Mouse (Mus musculus): ENCODE data around the gene Myl9.

Myl9 gene

GRCm38 (mm10) chr2:156774738-156775454, at the start of gene Myl9:
TSS of gene Myl9 (plus strand) at chr2:156775420.
- peak; percentile 51 for DNase-seq

GRCm38 (mm10) chr2:156726344-156726743, 48.9 kb upstream of the Myl9 start:
- DNase-seq: no peak

DNA sequence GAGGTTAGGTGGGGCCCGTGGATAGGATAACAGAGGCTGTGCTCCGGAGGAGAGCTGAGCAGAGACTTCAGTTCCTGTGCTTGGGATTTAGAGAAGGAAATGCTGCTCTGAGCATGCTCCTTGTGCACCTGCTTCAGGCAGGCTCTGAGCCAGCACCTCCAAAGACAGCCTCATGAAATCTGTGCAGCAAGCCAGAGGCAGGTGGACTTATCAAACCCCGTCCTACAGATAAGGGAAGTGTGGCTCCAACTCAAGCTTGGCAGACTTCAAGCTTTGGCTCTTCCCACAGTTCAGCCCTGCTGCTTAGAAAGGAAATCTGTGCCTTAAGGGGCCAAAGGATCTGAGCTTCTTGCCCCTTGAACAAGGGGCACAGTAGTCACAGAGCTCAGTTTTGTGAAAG, 48.3 kb upstream of the Myl9 start:
- DNase-seq: no peak

DNA sequence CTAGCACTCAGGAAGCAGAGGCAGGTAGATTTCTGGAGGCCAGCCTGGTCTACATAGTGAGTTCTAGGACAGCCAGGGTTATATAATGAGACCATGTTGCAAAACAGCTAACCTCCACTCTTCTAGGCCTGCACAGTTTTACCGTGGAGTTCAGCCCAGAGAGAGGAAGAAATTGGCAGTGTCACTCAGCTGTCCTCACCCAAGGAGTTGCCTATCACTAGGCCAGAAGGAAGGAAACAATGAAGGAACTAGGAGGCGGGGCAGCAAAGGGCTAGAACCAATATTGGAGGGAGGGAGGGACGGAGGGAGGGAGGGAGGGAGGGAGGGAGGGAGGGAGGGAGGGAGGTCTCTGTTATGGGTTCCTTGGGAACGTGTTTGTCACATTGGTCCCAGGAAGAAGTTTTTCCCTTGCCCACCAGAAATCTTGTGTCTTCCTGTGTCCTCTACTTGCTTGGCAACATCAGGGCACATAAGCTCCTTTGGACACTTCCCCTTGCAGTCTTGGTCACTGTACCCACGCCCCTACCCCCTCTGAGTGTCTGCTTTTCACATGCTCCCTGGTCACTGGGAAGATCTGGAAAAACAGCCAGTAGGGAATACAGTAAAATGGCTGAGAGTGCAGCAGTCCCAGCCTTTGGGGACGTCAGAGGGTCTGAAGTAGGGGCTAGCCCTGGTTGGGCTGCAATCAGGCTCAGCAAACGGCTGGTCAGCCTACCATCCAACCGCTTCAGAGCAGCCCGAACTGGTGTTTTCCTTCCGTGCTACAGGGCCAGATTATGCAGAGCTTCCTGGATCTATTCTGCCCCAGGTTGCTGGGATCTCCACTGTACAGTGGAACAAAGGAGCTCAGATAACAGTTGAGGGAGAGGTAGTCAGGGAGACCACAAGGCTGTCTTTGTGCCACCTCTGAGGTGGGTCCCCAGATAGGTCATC, 45.4 kb upstream of the Myl9 start:
- DNase-seq: no peak

GRCm38 (mm10) chr2:156730501-156730921, 44.7 kb upstream of the Myl9 start:
- no peak for DNase-seq

- no peak for DNase-seq
Observed at GRCm38 (mm10) chr2:156731592-156731991, 43.6 kb upstream of the Myl9 start.

DNA sequence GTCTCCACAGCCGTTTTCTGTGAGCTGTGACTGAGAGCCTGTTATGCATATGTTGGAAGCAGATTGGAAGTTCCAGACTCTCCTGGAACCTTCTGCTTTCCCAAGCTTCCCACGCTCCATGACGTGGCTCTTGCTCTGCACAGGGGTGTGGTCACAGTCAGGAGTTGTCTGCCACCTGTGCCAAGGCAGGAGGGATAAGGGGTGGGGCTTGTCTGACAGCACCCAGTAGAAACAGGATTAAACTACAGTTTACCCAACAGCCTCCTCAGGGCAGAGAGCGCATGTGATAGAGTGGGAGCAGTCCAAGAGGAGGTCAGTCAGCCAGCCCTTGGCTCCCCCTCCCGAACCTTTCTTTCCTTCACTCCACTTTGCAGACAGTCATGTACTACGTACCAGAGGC, 43.1 kb upstream of the Myl9 start:
- DNase-seq: peak; percentile 87

GRCm38 (mm10) chr2:156735761-156736335, 39.4 kb upstream of the Myl9 start:
- no peak for DNase-seq

GRCm38 (mm10) chr2:156736846-156737245, 38.4 kb upstream of the Myl9 start:
- peak; percentile 28 for DNase-seq

- no peak for DNase-seq
Observed at GRCm38 (mm10) chr2:156737976-156738375, 37.2 kb upstream of the Myl9 start.

- no peak for DNase-seq
Observed at GRCm38 (mm10) chr2:156741265-156741664, 34.0 kb upstream of the Myl9 start.

DNA sequence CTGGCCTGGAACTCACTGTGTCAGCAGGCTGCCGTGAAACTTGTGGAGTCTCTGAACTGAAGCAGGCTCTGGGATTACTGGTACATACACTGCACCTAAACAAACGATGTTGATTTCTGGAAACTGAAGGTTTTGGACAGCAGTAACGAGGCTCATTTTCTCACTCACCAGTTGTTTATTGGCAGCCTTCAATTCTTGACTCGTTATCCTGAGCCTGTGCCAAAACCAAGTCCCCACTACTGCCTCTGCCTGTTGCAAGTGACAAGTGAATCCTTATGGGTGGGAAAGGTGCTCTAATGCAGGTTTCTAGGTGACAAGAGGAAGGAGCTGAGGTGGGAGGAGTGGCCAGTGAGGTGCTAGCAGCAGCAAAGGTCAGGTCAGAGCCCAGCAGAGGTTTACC, 33.2 kb upstream of the Myl9 start:
- no peak for DNase-seq

DNA sequence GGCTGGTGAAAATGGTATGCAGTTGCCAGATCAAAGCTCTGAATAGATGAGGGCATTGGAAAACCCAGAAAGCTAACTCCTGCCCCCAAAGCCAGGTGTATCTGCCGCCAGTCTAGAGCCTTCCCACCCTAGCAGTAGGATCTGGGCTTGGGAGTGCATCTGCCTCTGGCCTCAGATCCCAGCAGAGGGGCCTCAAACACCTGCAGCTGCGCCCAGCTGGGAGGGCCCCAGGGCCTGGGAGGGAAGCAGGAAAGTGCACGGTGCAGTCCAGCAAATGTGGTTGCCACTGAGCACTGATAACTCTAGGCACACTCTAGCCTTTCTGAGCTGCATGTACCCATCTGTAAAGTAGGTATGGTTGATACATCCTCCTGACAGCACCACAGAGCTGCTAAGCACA, 32.0 kb upstream of the Myl9 start:
- no peak for DNase-seq

DNA sequence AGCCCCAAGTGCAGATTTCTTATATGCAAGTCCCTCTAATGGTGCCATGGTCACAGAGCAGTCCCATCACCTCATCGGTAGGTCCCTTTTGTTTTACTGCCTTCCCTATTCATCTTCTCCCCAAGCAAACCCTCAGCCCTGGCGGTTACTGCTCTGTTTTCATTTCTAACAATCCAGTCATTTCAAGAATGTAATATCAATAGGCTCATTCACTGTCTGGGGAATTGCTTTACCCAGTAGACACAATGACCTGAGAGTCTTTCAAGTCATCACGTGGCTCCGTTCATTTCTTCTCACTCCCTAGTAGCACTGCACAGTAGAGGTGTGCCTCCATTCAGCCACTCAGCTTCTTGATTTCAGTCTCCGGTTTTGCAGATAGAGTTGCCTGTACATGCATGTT, 30.8 kb upstream of the Myl9 start:
- no peak for DNase-seq

- no peak for DNase-seq
Observed at GRCm38 (mm10) chr2:156747315-156747714, 27.9 kb upstream of the Myl9 start.

DNA sequence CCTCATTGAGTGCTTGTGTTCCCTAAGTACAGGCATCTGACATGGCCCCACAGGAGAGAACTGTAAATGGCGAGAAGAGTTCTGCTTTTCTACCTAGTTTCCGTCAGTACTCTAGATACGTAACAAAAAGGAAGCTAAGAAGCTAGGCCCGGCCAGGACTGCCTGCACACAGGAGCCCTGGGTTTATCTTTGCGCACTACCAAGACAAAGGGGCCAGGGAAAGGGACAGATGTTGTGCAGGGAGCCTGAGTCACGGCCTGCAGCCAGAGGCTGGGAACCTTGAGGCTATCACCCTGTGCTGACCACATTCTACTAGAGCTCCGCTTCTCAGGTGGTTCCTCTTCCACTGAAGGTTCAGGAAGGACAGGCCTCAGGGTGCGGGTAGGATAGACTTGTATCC, 25.5 kb upstream of the Myl9 start:
- no peak for DNase-seq

- DNase-seq: no peak
Observed at GRCm38 (mm10) chr2:156756937-156757336, 18.3 kb upstream of the Myl9 start.

DNA sequence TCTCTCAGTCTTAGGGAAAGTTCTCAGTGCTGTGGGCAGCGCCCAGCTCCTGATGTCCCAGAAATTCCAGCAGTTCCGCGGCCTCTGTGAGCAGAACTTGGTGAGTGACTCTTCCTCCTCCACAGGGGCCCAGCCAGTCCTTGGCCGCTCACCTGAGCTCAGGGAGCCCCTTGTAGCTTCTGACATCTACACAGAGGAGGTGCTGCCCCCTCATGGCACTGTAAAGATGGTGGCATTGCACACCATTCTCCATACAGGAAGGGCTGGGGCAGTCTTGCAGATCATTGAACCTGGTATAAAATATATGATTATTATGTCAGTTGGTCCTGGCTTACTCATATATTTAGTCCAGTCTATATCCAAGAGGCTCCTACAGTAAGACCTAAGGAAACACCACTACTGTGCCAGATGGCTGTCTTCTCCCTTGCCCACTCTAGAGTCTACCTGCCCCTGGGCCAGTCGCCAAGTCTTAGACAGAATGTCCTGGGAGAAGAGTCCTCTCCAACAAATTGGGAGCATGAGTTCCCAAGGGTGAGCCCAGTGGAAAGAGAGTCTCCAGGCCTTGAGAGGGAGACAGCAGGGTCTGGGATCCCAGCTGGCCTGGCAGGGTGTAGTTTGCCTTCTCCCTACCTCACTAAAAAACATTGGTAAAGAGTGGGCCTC, 14.2 kb upstream of the Myl9 start:
- DNase-seq: no peak

DNA sequence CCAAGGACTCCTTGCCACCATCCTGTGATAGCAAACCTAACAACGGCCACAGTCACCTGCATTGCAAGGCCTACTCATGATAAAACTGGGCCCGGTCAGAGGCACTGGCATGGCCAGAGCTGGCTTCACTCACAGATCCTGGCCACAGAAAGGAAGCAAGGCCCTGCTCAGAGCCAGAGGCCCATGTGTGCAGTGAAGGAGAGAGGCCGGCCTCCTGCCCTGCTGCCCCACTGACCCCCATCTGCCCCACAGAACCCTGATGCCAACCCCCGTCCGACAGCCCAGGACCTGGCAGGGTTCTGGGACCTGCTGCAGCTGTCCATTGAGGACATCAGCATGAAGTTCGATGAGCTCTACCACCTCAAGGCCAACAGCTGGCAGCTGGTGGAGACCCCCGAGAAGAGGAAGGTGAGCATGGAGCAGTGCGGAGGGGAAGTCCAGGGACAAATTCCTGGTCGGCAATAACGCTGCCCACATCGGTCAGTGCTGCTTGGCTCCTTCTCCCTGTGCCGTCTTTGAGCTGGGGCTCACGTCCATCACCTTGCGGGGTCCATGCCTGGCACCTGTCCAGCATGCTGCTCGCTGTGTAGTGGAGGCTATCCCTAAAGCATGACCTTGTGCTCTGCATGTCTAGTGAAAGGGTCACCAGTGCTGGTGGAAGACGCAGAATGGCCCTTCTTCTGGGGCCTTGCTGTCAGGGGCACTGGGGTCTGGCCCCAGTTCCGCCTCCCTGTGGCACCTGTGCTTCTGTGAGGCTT, 13.5 kb upstream of the Myl9 start:
- no peak for DNase-seq

DNA sequence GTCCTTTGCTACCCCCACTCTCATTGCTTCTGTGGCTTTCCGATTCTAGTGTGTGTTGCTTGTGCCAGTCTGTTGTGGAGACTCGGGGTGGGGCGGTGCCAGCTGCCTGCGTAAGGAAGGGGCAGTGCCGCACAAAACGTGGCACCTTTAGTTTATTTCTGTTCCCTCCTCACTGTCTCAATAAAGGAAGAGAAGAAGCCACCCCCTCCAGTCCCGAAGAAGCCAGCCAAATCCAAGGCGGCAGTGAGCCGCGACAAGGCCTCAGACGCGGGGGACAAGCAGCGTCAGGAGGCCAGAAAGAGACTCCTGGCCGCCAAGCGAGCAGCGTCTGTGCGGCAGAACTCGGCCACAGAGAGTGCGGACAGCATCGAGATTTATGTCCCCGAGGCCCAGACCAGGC, 12.7 kb upstream of the Myl9 start:
- no peak for DNase-seq

DNA sequence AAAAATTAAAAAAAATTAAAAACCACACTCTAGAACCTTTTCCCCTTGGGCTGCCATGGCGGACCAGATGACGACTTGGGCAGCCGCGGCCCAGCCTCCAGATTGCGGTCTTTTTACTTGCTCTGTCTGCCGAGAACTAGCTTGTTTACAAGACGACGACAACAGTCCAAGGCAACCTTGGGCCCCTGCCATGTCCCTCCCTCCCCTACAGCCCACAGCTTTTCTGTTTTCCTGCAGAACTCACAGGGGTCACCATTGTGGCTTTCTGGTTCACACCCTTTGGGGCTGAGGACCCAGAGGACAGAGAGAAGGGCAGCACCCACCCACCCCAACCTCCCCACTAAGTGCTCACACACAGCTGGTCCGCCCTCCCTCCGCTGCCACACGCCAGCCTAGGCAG, 12.1 kb upstream of the Myl9 start:
- peak; percentile 65 for DNase-seq

DNA sequence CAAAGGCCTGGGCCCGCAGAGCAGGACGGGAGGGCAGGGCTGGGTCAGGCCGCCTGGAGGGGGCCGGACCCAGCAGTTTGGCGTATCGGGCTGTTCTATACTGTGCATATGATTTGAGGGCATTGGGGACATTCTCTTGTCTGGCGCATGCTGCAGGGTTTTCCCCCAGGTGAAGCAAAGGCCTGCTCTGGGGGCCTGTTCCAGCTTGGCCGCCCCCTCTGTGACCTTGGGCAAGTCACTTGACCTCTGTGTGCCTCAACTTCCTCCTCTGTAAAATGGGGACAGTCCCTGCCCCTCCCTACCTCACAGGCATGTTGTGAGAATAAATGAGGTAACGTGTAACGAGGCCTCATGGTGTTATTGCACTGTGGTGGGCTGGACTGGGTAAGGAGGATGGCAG, 11.2 kb upstream of the Myl9 start:
- DNase-seq: no peak

DNA sequence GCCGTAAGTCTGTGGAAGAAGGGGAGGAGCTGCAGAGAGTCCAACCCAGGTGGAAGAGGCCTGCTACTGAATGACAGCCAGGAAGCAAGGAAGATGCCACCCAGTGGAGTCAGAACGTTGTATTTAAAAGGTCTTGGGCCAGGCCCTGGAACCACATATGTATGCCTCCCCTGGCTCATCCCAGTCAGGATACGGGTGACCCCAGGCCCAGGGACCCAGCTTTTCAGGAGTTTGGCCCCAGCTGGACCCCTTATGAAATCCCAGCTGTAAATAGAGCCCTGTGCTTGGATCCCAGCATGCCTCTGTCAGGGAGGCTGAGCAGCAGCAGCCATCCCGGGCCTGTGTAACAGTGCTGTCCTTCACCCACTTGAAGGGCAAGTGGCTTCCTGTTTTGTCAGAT, 10.5 kb upstream of the Myl9 start:
- no peak for DNase-seq

Measured in kidney, adult 18-20 months (tissue).